Mouse (Mus musculus) thymus, adult 18-20 months (tissue): ENCODE measurements around the gene Has3.
"Not testable (repeated sequence)": the region's sequence is repeated elsewhere in the genome, so short reads cannot be mapped to it uniquely, and the experiment has no call there.

Source experiments
- DNase-seq, 2 experiments: peaks; one replicate each; pipeline ENCODE4 v3.0.0; 2022; ENCODE audit warnings: mixed read lengths in 2 of 2

Has3 gene

GRCm38 (mm10) chr8:106870051-106870450 is at the start of gene Has3:
Has3 (plus strand) TSS chr8:106870242.
- DNase-seq = no peak

- DNase-seq = no peak
These were observed 49.2 kb upstream of the Has3 start for GRCm38 (mm10) chr8:106820553-106821515.

GRCm38 (mm10) chr8:106828921-106829320 is 41.1 kb upstream of the Has3 start:
- DNase-seq = no peak

GRCm38 (mm10) chr8:106829526-106830045 is 40.5 kb upstream of the Has3 start:
- DNase-seq = no peak

GRCm38 (mm10) chr8:106834899-106835298 is 35.1 kb upstream of the Has3 start:
- DNase-seq = no peak

- DNase-seq = no peak
These were observed 33.5 kb upstream of the Has3 start for GRCm38 (mm10) chr8:106836525-106836924.

- no peak for DNase-seq
These were observed 31.2 kb upstream of the Has3 start for GRCm38 (mm10) chr8:106838803-106839202.

- no peak for DNase-seq
These were observed 30.6 kb upstream of the Has3 start for GRCm38 (mm10) chr8:106839209-106840001.

- no peak for DNase-seq
These were observed 20.0 kb upstream of the Has3 start for GRCm38 (mm10) chr8:106850034-106850433.

- DNase-seq = no peak
These were observed 15.4 kb upstream of the Has3 start for GRCm38 (mm10) chr8:106854534-106855241.

GRCm38 (mm10) chr8:106855242-106855562 is 14.8 kb upstream of the Has3 start:
- DNase-seq = no peak

GRCm38 (mm10) chr8:106862845-106863244 is 7.2 kb upstream of the Has3 start:
- no peak for DNase-seq

GRCm38 (mm10) chr8:106865354-106865753 is 4.7 kb upstream of the Has3 start:
- DNase-seq = no peak

- DNase-seq = no peak
These were observed 690 bp downstream of the Has3 start for GRCm38 (mm10) chr8:106870537-106871327.

GRCm38 (mm10) chr8:106871328-106871926 is 1.4 kb downstream of the Has3 start:
- DNase-seq = no peak

GRCm38 (mm10) chr8:106871931-106872371 is 1.9 kb downstream of the Has3 start:
- DNase-seq = no peak

- no peak for DNase-seq
These were observed 2.5 kb downstream of the Has3 start for GRCm38 (mm10) chr8:106872454-106873034.

GRCm38 (mm10) chr8:106880121-106880707 is 10.2 kb downstream of the Has3 start:
- no peak for DNase-seq

GRCm38 (mm10) chr8:106884094-106884493 is 14.1 kb downstream of the Has3 start:
- DNase-seq = not testable (repeated sequence)

GRCm38 (mm10) chr8:106884826-106885400 is 14.9 kb downstream of the Has3 start:
- DNase-seq = not testable (repeated sequence)
